Mouse (Mus musculus) forebrain, embryonic 13.5 days (tissue): ENCODE measurements around the gene Gosr1. TPM values are rescaled to one million over a fixed set of nuclear protein-coding genes. Genes with fewer than 3 reads are reported as not detected.

ENCODE experiments used
- polyA plus RNA-seq: library from polyadenylated mRNA; unstranded; fragments of >200 nt; fragmentation: Nextera tagmentation; extraction: Ambion mirVana; gene quantifications from 2 replicates; pipeline ENCODE4 v1.2.1, GENCODE M21; 2015

Gene Gosr1
- polyA plus RNA-seq, 1 experiment from 2014 or later = 23.9 TPM

Other genes with a start within 250 kb of the Gosr1 start
- 70.2 and 75.8 TPM in 2 replicates for gene Abr, start 141.3 kb downstream of the Gosr1 start, polyA plus RNA-seq
- 0.14 and 0.19 TPM in 2 replicates for gene Bhlha9, start 91.1 kb downstream of the Gosr1 start, polyA plus RNA-seq
- 0.06 TPM in 1 of 2 replicates, not detected in the other for gene Trarg1, start 83.8 kb downstream of the Gosr1 start, polyA plus RNA-seq
- 5.1 and 5.2 TPM in 2 replicates for gene Cpd, start 83.4 kb upstream of the Gosr1 start, polyA plus RNA-seq
- 0.12 TPM in 1 of 2 replicates, not detected in the other for gene Tmigd1, start 138.6 kb upstream of the Gosr1 start, polyA plus RNA-seq
- gene Blmh, start 161.2 kb upstream of the Gosr1 start, polyA plus RNA-seq = 151 and 152 TPM in 2 replicates
- 0.14 and 0.44 TPM in 2 replicates for gene Slc6a4, start 235.0 kb upstream of the Gosr1 start, polyA plus RNA-seq